9 mouse cellular contexts compared by ENCODE assay signal in genomic region chr2:26300808-26301174, GRCm38 (mm10). TPM values are rescaled to one million over a fixed set of nuclear protein-coding genes. Genes with fewer than 3 reads are reported as not detected.
DNase-seq lines count a peak whose midpoint lies in the region; ATAC-seq and TF ChIP-seq lines count a peak whose summit lies in the region.
"Had no signal": no experiment of that assay in that cellular context is flagged by ENCODE, and none has a peak within 500 bp of the region (broad histone marks: within the 10 kb centered on the region; RNA-seq: fewer than 3 reads in every experiment).

No protein-coding gene starts in this region.

- TF ChIP-seq CTCF in cerebellum, adult 2 months (IDR thresholded peaks at IDR 0.05; ENCODE audit: borderline replicate concordance, insufficient read depth, low read depth, low read length): peak; percentile 94

- no peak overlapping the region for H3K4me3 ChIP-seq in cerebellum, adult 2 months (replicated peaks; ENCODE audit: insufficient read depth, low read depth, low read length)
- H3K4me3 ChIP-seq: neural tube, embryonic 12.5 days had no signal

- no peaks in the 10 kb centered on the region for H3K27me3 ChIP-seq in cerebellum, adult 2 months (ENCODE audit: control insufficient read depth, insufficient read depth, low read length)
- H3K27me3 ChIP-seq: neural tube, embryonic 12.5 days had no signal

- no peak for TF ChIP-seq POLR2A in cerebellum, adult 2 months (IDR thresholded peaks at IDR 0.05; ENCODE audit: borderline replicate concordance, insufficient read depth, low read length)

- DNase-seq in R1 (ENCODE audit: low read depth, low spot score): peak; percentile 77
- peak; percentile 90 to 96 for DNase-seq in cerebellum, adult 2 months
- DNase-seq in frontal cortex, adult 2 months (ENCODE audit: extremely low spot score in 1 of 2, low spot score in 1 of 2): peak; percentile 76 to 96
- peak; percentile 91 to 93 for DNase-seq in layer of hippocampus, postnatal 14 days (ENCODE audit: low spot score in 2 of 2)
- DNase-seq in lung, postnatal 4 days: peak; percentile 91 to 92
- peak; percentile 82 for DNase-seq in right cerebral cortex, postnatal 25 days
- DNase-seq in urinary bladder, postnatal 25 days (ENCODE audit: low spot score): peak; percentile 82

- H3K4me1 ChIP-seq in cerebellum, adult 2 months (ENCODE audit: control insufficient read depth, insufficient read depth, low read length): peaks cover 35% of the 10 kb centered on the region

- peak; percentile 50 to 61; a peak in 3 of 4 replicates for ATAC-seq in hematopoietic stem cell, adult 5-6 weeks (replicated peaks in 1 of 2; ENCODE audit: insufficient read depth in 1 of 2, low FRiP score in 2 of 2, low TSS enrichment in 1 of 2, low read depth in 1 of 2, poor library complexity in 2 of 2, severe bottlenecking in 2 of 2)

- peak overlapping the region; percentile 58; the same call in 1 of the 2 replicates for H3K27ac ChIP-seq in cerebellum, adult 2 months (ENCODE audit: insufficient read depth, low read length)
- H3K27ac ChIP-seq: neural tube, embryonic 12.5 days had no signal

- WGBS in cerebellum, adult 2 months: 0% methylated on average over 3 of the region's 3 CpGs

RNA-seq across cellular contexts. Expression of gene Ccdc187, which starts 6.4 kb away (rescaled TPM):
- 2.7 and 3.0 TPM in 2 replicates for polyA plus RNA-seq in cerebellum, adult 2 months (2012; rRNA removed)
- 1.6 and 1.8 TPM in 2 replicates for polyA plus RNA-seq in frontal cortex, adult 2 months (2012; rRNA removed)
- not detected in 2 replicates for total RNA-seq in hematopoietic stem cell, adult 5-6 weeks (2017)
- total RNA-seq in layer of hippocampus, postnatal 14 days (2021): 1 to 10 TPM in 1 of 2 experiments, under 1 TPM in 1; 0.60 to 1.2 TPM

RNA-seq across cellular contexts. Expression of gene Gpsm1, which starts 14.5 kb away (rescaled TPM):
- polyA plus RNA-seq in cerebellum, adult 2 months (2012; rRNA removed): 126 and 137 TPM in 2 replicates
- 248 and 275 TPM in 2 replicates for polyA plus RNA-seq in frontal cortex, adult 2 months (2012; rRNA removed)
- 19.9 and 29.3 TPM in 2 replicates for total RNA-seq in hematopoietic stem cell, adult 5-6 weeks (2017)
- total RNA-seq in layer of hippocampus, postnatal 14 days (2021): 10 to 100 TPM; 48.4 to 57.6 TPM

RNA-seq across cellular contexts. Expression of gene Dnlz, which starts 51.1 kb away (rescaled TPM):
- 32.6 and 34.9 TPM in 2 replicates for polyA plus RNA-seq in cerebellum, adult 2 months (2012; rRNA removed)
- polyA plus RNA-seq in frontal cortex, adult 2 months (2012; rRNA removed): 35.2 and 37.1 TPM in 2 replicates
- total RNA-seq in hematopoietic stem cell, adult 5-6 weeks (2017): 6.4 and 11.1 TPM in 2 replicates
- total RNA-seq in layer of hippocampus, postnatal 14 days (2021): 10 to 100 TPM; 25.9 TPM

RNA-seq across cellular contexts. Expression of gene Card9, which starts 59.9 kb away (rescaled TPM):
- polyA plus RNA-seq in cerebellum, adult 2 months (2012; rRNA removed): 5.7 and 6.2 TPM in 2 replicates
- polyA plus RNA-seq in frontal cortex, adult 2 months (2012; rRNA removed): 6.6 TPM in 2 replicates
- 13.4 and 20.8 TPM in 2 replicates for total RNA-seq in hematopoietic stem cell, adult 5-6 weeks (2017)
- 1 to 10 TPM; 2.5 to 2.6 TPM for total RNA-seq in layer of hippocampus, postnatal 14 days (2021)
